Comparison of ENCODE assay signal across 8 mouse cellular contexts in genomic region chr5:114707265-114708068, GRCm38 (mm10). TPM values are rescaled to one million over a fixed set of nuclear protein-coding genes. Genes with fewer than 3 reads are reported as not detected.
A peak's percentile ranks its signal among the peaks of the same experiment; 100 is the strongest.
DNase-seq lines count a peak whose midpoint lies in the region; ATAC-seq lines count a peak whose summit lies in the region.

TSS of gene Tchp (plus strand) at chr5:114707760.

- H3K27me3 ChIP-seq in forebrain, embryonic 11.5 days (ENCODE audit: control insufficient read depth, insufficient read depth, low read length) = no peaks in the 10 kb centered on the region
- H3K27me3 ChIP-seq in heart, embryonic 16.5 days (ENCODE audit: control insufficient read depth, insufficient read depth, low read length) = no peaks in the 10 kb centered on the region
- H3K27me3 ChIP-seq in liver, embryonic 15.5 days = no peaks in the 10 kb centered on the region
- H3K27me3 ChIP-seq in neural tube, embryonic 12.5 days (replicated peaks) = no peaks in the 10 kb centered on the region

- H3K4me1 ChIP-seq in forebrain, embryonic 11.5 days (replicated peaks; ENCODE audit: control insufficient read depth, insufficient read depth, low read length) = peaks cover 7% of the 10 kb centered on the region
- peaks cover 10% of the 10 kb centered on the region for H3K4me1 ChIP-seq in heart, embryonic 16.5 days (ENCODE audit: control insufficient read depth, insufficient read depth, low read length)
- H3K4me1 ChIP-seq in liver, embryonic 15.5 days (replicated peaks) = peaks cover 29% of the 10 kb centered on the region
- peaks cover 9% of the 10 kb centered on the region for H3K4me1 ChIP-seq in neural tube, embryonic 12.5 days

- peak; percentile 75 for ATAC-seq in forebrain, embryonic 11.5 days (replicated peaks; ENCODE audit: low FRiP score)
- peak; percentile 77 for ATAC-seq in heart, embryonic 16.5 days (replicated peaks; ENCODE audit: extremely low read depth, insufficient read depth, low FRiP score)
- peak; percentile 71 for ATAC-seq in liver, embryonic 15.5 days (ENCODE audit: insufficient read depth)
- ATAC-seq in neural tube, embryonic 12.5 days (ENCODE audit: low FRiP score, low read depth) = peak; percentile 80

- WGBS in forebrain, embryonic 11.5 days = 3% methylated on average over 47 of the region's 49 CpGs
- WGBS in heart, embryonic 16.5 days = 3% methylated on average over 49 of the region's 49 CpGs
- WGBS in liver, embryonic 15.5 days (ENCODE audit: insufficient replicate concordance) = 5% methylated on average over 49 of the region's 49 CpGs
- 3% methylated on average over 49 of the region's 49 CpGs for WGBS in neural tube, embryonic 12.5 days

- peak within 1 kb of the TSS; percentile 83 for H3K4me2 ChIP-seq in forebrain, embryonic 11.5 days (ENCODE audit: low read depth, low read length, severe bottlenecking)
- peak within 1 kb of the TSS; percentile 80 for H3K4me2 ChIP-seq in heart, embryonic 16.5 days (ENCODE audit: low read depth, low read length)
- H3K4me2 ChIP-seq in liver, embryonic 15.5 days = peak within 1 kb of the TSS; percentile 87
- H3K4me2 ChIP-seq in neural tube, embryonic 12.5 days (replicated peaks) = peak within 1 kb of the TSS; percentile 70

- no peak within 1 kb of the TSS for H3K27ac ChIP-seq in forebrain, embryonic 11.5 days (ENCODE audit: low read depth, low read length)
- no peak within 1 kb of the TSS for H3K27ac ChIP-seq in heart, embryonic 16.5 days (ENCODE audit: low read length)
- H3K27ac ChIP-seq in liver, embryonic 15.5 days (replicated peaks) = no peak within 1 kb of the TSS
- H3K27ac ChIP-seq in neural tube, embryonic 12.5 days = no peak within 1 kb of the TSS

- H3K9ac ChIP-seq in forebrain, embryonic 11.5 days (ENCODE audit: low read length) = peak within 1 kb of the TSS; percentile 78
- peak within 1 kb of the TSS; percentile 74 for H3K9ac ChIP-seq in heart, embryonic 16.5 days (ENCODE audit: low read length)
- H3K9ac ChIP-seq in liver, embryonic 15.5 days = peak within 1 kb of the TSS; percentile 82
- H3K9ac ChIP-seq in neural tube, embryonic 12.5 days = peak within 1 kb of the TSS; percentile 69

- H3K36me3 ChIP-seq in forebrain, embryonic 11.5 days (ENCODE audit: control insufficient read depth, insufficient read depth, low read length) = peaks cover 6% of the 10 kb centered on the region; the same call in 1 of the 2 replicates
- H3K36me3 ChIP-seq in heart, embryonic 16.5 days (ENCODE audit: control insufficient read depth, insufficient read depth) = peaks cover 9% of the 10 kb centered on the region
- H3K36me3 ChIP-seq in liver, embryonic 15.5 days (replicated peaks) = peaks cover 18% of the 10 kb centered on the region
- H3K36me3 ChIP-seq in neural tube, embryonic 12.5 days = peaks cover 30% of the 10 kb centered on the region

- peak; percentile 92 to 94 for DNase-seq in CD8-positive naive resting alpha-beta T cell, adult 2 months (ENCODE audit: low read depth in 2 of 2, low spot score in 2 of 2)
- peak; percentile 98 for DNase-seq in c-Kit-positive CD71-negative TER-119-negative erythroid progenitor cells, embryonic 14.5 days (ENCODE audit: low read depth)
- peak; percentile 98 for DNase-seq in forebrain, embryonic 11.5 days (ENCODE audit: low spot score)
- DNase-seq in kidney, postnatal 36 days = peak; percentile 95 to 98
- peak; percentile 93 for DNase-seq in telencephalon, adult 2 months (ENCODE audit: low read depth, low spot score)

- no peaks in the 10 kb centered on the region for H3K9me3 ChIP-seq in forebrain, embryonic 11.5 days (ENCODE audit: control insufficient read depth, low read length)
- H3K9me3 ChIP-seq in heart, embryonic 16.5 days (replicated peaks; ENCODE audit: control insufficient read depth, low read length) = no peaks in the 10 kb centered on the region
- H3K9me3 ChIP-seq in liver, embryonic 15.5 days (replicated peaks) = no peaks in the 10 kb centered on the region
- H3K9me3 ChIP-seq in neural tube, embryonic 12.5 days = no peaks in the 10 kb centered on the region

- H3K4me3 ChIP-seq in forebrain, embryonic 11.5 days (ENCODE audit: low read depth, low read length) = peak within 1 kb of the TSS; percentile 81
- H3K4me3 ChIP-seq in heart, embryonic 16.5 days (ENCODE audit: low read length) = peak within 1 kb of the TSS; percentile 65
- peak within 1 kb of the TSS; percentile 88 for H3K4me3 ChIP-seq in liver, embryonic 15.5 days (replicated peaks)
- H3K4me3 ChIP-seq in neural tube, embryonic 12.5 days = peak within 1 kb of the TSS; percentile 79

RNA-seq across cellular contexts. Expression of gene Tchp, which starts in this region (rescaled TPM):
- polyA plus RNA-seq in forebrain, embryonic 11.5 days (2014; fragmentation: Nextera tagmentation; extraction: Ambion mirVana) = 19.7 and 22.2 TPM in 2 replicates
- 8.4 and 9.6 TPM in 2 replicates for polyA plus RNA-seq in heart, embryonic 16.5 days (2015; fragmentation: Nextera tagmentation; extraction: Ambion mirVana)
- polyA plus RNA-seq in liver, embryonic 15.5 days (2015; fragmentation: Nextera tagmentation; extraction: Ambion mirVana) = 2.9 and 3.2 TPM in 2 replicates
- polyA plus RNA-seq in neural tube, embryonic 12.5 days (2016; fragmentation: Nextera tagmentation; extraction: Ambion mirVana) = 20.4 and 23.4 TPM in 2 replicates
